Mouse (Mus musculus) lung, postnatal 4 days (tissue): Measurements from ENCODE around the gene Epb41l1.
"Not testable (repeated sequence)": the region's sequence is repeated elsewhere in the genome, so short reads cannot be mapped to it uniquely, and the experiment has no call there.

Experiments used
- DNase-seq, 2 experiments: peaks; one replicate each; pipeline ENCODE4 v3.0.0; 2021

Gene Epb41l1

GRCm38 (mm10) chr2:156490176-156490575 lies 69.5 kb downstream of the Epb41l1 start:
- DNase-seq: no peak

DNA sequence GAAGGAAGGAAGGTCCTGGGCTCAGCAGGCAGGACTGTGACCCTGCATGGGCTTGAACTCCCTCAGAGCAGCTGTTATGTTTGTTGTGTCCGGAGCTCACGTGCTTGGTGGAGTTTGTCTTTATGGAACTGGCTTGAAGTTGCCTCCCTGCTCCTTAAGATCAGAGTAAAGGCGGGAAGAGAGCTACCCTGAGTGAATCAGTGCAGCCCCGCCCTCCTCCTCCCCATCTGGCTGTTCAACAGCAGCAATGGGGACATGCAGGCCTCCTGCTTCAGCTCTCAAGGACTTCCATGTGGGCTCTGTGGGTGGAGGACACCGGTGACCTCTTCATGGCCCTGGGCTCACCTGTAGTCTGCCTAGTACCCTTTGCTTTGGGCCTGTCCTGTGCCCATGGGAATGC lies 71.1 kb downstream of the Epb41l1 start:
- no peak for DNase-seq

GRCm38 (mm10) chr2:156493766-156494165 lies 73.1 kb downstream of the Epb41l1 start:
- no peak for DNase-seq

GRCm38 (mm10) chr2:156494465-156494864 lies 73.8 kb downstream of the Epb41l1 start:
- no peak for DNase-seq

GRCm38 (mm10) chr2:156494875-156495274 lies 74.2 kb downstream of the Epb41l1 start:
- no peak for DNase-seq

GRCm38 (mm10) chr2:156496816-156497566 lies 76.3 kb downstream of the Epb41l1 start:
- DNase-seq: no peak

- DNase-seq: peak; percentile 60 to 67
Measured at GRCm38 (mm10) chr2:156497915-156498314, 77.2 kb downstream of the Epb41l1 start.

DNA sequence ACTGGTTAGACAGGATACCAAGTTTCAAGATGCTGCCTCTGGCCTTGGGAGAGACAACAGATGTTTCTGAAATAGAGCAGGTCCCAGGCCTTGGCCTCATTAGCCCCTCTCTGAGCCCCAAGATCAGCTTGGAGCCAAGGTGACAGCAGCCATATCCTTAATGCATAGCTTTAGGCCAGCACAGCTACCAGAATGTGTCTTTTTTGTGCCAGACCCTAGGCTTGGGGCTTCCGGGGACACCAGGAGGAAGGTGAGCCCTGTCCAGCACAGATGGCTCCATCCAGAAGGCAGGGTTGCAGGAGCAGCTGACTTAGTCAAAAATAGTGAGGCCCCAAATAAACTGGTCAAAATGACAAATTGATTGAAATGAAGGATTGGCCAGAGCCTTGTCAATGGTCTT lies 80.3 kb downstream of the Epb41l1 start:
- no peak for DNase-seq

- peak; percentile 83 to 93 for DNase-seq
Measured at GRCm38 (mm10) chr2:156505533-156505932, 84.8 kb downstream of the Epb41l1 start.

GRCm38 (mm10) chr2:156512028-156512427 lies 91.3 kb downstream of the Epb41l1 start:
- no peak for DNase-seq

DNA sequence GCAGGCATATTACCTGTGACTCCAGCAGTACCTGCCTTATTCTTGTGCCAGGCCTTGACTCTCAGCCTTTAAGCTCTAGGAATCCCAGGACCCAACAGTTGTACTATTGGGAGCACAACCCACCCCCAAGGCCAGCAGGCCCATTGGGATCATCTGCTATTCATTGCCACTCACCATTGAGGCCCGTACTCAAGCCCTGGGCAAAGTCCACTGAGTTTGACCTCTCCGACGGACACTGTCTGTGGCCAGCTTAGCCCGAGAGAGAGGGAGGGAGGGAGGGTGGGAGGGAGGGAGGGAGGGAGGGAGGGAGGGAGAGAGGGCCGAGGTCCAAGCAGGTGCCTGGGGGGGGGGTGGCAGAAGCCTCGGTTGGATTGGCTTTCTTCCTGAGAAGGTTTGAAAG lies 91.9 kb downstream of the Epb41l1 start:
- no peak for DNase-seq

DNA sequence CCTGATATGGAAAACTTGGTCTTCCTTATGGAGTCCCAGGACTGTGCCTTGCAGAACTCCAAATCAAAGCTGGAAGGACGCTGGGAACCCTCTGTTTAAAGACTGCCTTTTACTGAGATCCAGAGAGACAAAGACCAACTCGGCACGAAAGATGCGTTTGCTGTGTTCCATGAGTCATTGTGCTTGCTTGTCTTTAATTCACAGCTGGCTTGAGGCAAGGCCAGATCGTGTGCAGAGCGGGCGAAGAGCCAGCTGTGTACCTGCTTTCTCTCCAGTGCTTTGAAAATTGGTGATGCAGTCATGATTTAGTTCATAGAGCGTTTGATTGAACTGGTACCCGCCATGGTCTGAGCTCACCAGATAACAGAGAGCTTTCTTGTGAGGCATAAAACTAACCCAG lies 94.4 kb downstream of the Epb41l1 start:
- DNase-seq: no peak

- peak; percentile 63 to 77 for DNase-seq
Measured at GRCm38 (mm10) chr2:156515565-156516185, 95.0 kb downstream of the Epb41l1 start.

DNA sequence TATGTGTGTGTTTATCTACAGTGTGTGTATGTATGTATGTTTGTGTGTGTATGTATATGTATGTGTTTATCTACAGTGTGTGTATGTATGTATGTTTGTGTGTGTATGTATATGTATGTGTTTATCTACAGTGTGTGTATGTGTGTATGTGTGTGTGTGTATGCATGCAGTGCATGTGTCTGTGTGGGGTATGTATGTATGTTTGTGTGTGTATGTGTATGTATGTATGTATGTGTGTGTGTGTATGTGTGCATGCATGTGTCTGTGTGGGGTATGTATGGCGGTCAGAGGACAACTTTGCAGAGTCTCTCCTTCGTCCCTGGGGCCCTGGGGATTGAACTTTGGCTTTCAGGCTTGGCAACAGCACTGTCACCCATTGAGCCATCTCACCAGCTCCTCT lies 96.0 kb downstream of the Epb41l1 start:
- not testable (repeated sequence) for DNase-seq

GRCm38 (mm10) chr2:156518306-156518705 lies 97.6 kb downstream of the Epb41l1 start:
- no peak for DNase-seq

DNA sequence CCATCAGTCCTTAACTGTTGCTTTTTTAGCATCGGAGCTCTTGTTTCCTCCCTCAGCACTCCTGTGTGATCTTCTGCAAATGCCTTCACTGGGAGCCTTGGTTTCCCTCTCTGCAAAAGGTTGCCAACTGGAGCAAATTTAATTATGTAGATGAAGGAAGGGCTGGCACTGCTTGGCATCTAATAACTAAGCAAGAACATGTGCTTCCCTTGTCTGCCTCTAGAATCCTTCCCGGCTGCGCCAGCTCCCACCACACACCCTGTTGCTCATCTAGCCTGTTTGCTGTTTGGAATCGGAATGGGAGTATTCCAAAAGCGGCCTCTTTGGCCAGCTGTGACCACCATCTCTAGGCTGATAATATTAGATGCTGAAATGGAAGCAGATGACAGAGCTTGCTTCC lies 98.9 kb downstream of the Epb41l1 start:
- no peak for DNase-seq

GRCm38 (mm10) chr2:156522994-156523393 lies 102.3 kb downstream of the Epb41l1 start:
- peak; percentile 32 to 36 for DNase-seq

GRCm38 (mm10) chr2:156524078-156524477 lies 103.4 kb downstream of the Epb41l1 start:
- peak; percentile 23 to 42 for DNase-seq

DNA sequence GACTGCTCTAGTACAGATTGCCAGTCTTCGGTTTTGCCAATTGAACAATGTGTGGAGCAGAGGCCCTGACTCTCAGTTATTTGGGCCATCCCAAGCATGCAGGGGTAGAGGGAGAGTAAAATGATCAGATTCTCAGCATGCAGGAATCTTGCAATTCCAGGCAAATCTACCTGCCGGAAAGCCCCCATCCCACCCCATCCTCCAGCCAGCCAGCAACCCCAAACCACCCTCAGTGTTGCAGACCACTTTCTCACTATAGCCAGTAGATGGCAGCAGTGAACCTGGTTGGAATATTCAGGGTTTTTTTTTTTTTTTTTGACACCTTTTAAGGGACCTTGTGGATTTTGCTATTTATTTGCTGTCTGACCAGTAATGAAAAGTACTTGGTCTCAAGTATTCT lies 109.0 kb downstream of the Epb41l1 start:
- DNase-seq: peak in 1 of 2 experiments; percentile 21

DNA sequence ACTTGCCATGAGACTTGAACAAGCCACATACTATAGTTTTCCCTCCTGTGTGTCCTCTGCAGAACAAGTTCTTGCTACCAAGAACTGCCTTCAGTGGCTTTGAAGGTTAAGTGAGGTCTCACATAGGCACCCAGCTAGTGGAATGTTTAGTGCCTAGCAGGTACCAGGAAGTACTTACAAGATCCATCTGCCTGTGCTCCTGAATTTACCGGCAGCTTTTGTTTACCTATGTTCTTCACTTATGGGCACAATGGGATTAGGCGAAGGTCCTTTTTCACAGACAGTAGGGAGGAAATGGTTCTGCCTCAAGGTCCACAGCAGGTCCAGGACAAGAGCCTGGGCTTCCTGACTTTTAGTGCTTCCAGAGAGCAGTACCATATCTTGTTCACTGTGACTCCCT lies 112.5 kb downstream of the Epb41l1 start:
- DNase-seq: no peak

DNA sequence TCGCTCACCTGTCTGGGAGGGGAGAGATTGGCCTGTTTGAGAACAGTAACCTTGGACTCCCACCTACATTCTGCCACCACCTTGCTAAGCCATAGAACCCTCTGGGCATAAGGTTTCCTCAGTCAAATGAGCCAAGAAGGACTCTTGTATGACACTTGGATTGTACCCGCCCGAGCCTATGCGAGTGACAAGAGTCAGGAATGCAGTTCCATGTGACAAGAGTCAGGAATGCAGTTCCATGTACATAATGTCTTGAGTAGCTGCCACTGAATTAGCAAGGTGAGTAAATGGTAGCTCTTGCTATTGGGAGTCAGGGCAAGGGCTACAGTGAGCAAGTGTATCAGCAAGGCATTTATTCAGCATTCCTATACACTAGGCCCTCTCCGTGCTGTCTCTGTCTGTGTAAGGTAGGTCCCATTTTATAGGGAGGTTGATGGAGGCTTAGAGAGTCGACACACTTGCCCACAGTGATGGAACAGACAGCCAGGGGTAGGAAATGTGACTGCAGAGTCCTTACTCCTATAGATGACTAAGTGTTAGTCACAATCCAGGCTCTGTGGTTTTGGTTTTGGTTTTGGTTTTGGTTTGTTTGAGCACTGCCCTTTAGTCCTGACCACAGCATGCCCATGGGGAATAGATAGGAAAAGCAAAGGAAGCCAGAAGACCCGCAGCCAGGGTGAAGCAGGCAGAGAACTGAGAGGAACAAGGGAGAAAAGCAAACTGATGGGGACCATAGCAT lies 118.3 kb downstream of the Epb41l1 start:
- peak in 1 of 2 experiments; percentile 48 for DNase-seq

DNA sequence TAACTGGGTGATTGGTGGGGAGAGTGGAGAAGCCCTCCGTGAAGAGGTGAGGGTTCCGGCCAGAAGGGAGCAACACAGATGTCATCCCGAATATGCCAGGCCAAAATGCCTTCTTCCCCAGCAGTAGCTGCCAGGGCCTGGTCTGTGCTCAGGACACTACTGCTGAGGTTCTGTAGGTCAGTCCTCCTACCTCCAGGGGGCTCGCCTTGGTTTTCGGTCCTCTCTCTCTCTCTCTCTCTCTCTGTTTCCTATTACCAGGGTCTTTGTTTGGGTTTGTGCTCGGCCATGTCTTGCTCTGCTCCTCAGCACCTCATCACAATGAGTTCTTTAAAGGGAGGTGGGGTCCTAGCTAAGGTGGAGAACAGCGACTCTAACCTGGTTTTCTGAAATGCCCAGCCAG lies 120.3 kb downstream of the Epb41l1 start:
- no peak for DNase-seq

- DNase-seq: no peak
Measured at GRCm38 (mm10) chr2:156542410-156542809, 121.7 kb downstream of the Epb41l1 start.

DNA sequence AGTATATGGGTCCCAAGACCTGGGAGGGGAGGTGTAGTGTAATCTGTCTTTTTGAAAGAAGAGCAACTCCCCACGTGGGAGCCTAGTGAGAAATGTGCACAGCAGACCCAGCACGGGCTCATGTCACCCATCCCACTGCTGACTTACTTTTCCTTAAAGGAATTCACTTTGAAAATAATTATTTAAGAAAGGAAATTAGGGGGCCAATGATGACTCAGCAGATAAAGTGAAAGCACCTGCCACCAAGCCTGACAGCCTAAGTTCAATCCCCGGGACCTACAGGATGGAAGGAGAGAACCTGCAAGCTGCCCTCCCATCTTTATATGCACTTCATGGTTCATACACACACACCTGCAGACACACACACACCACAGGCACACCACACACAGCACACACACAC lies 123.1 kb downstream of the Epb41l1 start:
- DNase-seq: no peak
